Mouse (Mus musculus) neural tube, embryonic 14.5 days (tissue): ENCODE results near the gene Prf1. TPM values are rescaled to one million over a fixed set of nuclear protein-coding genes. Genes with fewer than 3 reads are reported as not detected.

ENCODE experiments used
- ATAC-seq: fragments of 200-750 bp; cut with Nextera tagmentation; 2 replicates; pipeline ENCODE4 v1.8.0; 2017; ENCODE audit warnings: low read depth, mild to moderate bottlenecking, moderate TSS enrichment, moderate library complexity
- H3K27ac ChIP-seq: fragments of 300-500 bp; sonication (generic); 2 replicates; pipeline ENCODE4 v1.5.1; 2014; ENCODE audit warnings: low read depth, mild to moderate bottlenecking, control low read depth, low read length, moderate library complexity, mixed read lengths
- H3K27me3 ChIP-seq: fragments of 300-500 bp; sonication (generic); 2 replicates; pipeline ENCODE4 v1.6.1; 2014; ENCODE audit warnings: low read length; ENCODE audit not compliant: control insufficient read depth, insufficient read depth
- H3K36me3 ChIP-seq: fragments of 300-500 bp; sonication (generic); 2 replicates; pipeline ENCODE4 v1.6.1; 2014; ENCODE audit warnings: low read length, mixed read lengths; ENCODE audit not compliant: control insufficient read depth, insufficient read depth
- H3K4me1 ChIP-seq: fragments of 300-500 bp; sonication (generic); 2 replicates; pipeline ENCODE4 v1.6.1; 2014; ENCODE audit warnings: low read length; ENCODE audit not compliant: control insufficient read depth, insufficient read depth
- H3K4me2 ChIP-seq: fragments of 300-500 bp; sonication (generic); 2 replicates; pipeline ENCODE4 v1.6.1; 2014; ENCODE audit warnings: mild to moderate bottlenecking, low read depth, low read length, control low read depth
- H3K4me3 ChIP-seq: fragments of 300-500 bp; sonication (generic); 2 replicates; pipeline ENCODE4 v1.5.1; 2014; ENCODE audit warnings: low read depth, low read length, control low read depth, mixed read lengths
- H3K9ac ChIP-seq: fragments of 300-500 bp; sonication (generic); replicated peaks from 2 replicates; pipeline ENCODE4 v1.6.1; 2014; ENCODE audit warnings: low read depth, mild to moderate bottlenecking, control low read depth, low read length, mixed read lengths
- H3K9me3 ChIP-seq: fragments of 300-500 bp; sonication (generic); 2 replicates; pipeline ENCODE4 v1.6.1; 2016; ENCODE audit warnings: low read length; ENCODE audit not compliant: control insufficient read depth
- WGBS: fragments of 180-500 bp; shearing (Covaris S2); extraction: QIAGEN DNeasy Blood & Tissue Kit; methylation state at CpG from one replicate; pipeline ENCODE4 v1.1.7; 2014; 5-methylcytosine and 5-hydroxymethylcytosine counted together
- polyA plus RNA-seq: library from polyadenylated mRNA; unstranded; fragments of >200 nt; fragmentation: Nextera tagmentation; extraction: Ambion mirVana; gene quantifications from 2 replicates; pipeline ENCODE4 v1.2.1, GENCODE M21; 2014

Prf1 gene
- polyA plus RNA-seq, 1 experiment from 2014 or later: not detected

- Histone ChIP-seq H3K4me2 (no peak overlapping the region), H3K9ac (no peak overlapping the region), H3K27me3 (no peaks in the 10 kb centered on the region), H3K9me3 (no peaks in the 10 kb centered on the region), H3K4me3 (no peak overlapping the region), H3K27ac (no peak overlapping the region), H3K36me3 (no peaks in the 10 kb centered on the region), H3K4me1 (0 out of 2 replicates have a peak, but pooled peaks cover 7% of the 10 kb centered on the region)
- whole genome bisulfite sequencing: 72% methylated on average over 8 of the region's 8 CpGs
- ATAC-seq: no peak
These were observed 27.1 kb downstream of the Prf1 start for GRCm38 (mm10) chr10:61324717-61325116.

GRCm38 (mm10) chr10:61325782-61326328 lies 28.2 kb downstream of the Prf1 start:
- 58% methylated on average over 9 of the region's 9 CpGs for WGBS
- no peak overlapping the region for H3K4me2 ChIP-seq
- H3K27ac ChIP-seq: no peak overlapping the region
- no peak overlapping the region for H3K9ac ChIP-seq
- ATAC-seq: no peak
- no peaks in the 10 kb centered on the region for H3K27me3 ChIP-seq
- H3K4me1 ChIP-seq: 0 out of 2 replicates have a peak, but pooled peaks cover 7% of the 10 kb centered on the region
- no peaks in the 10 kb centered on the region for H3K36me3 ChIP-seq
- no peak overlapping the region for H3K4me3 ChIP-seq
- no peaks in the 10 kb centered on the region for H3K9me3 ChIP-seq

DNA sequence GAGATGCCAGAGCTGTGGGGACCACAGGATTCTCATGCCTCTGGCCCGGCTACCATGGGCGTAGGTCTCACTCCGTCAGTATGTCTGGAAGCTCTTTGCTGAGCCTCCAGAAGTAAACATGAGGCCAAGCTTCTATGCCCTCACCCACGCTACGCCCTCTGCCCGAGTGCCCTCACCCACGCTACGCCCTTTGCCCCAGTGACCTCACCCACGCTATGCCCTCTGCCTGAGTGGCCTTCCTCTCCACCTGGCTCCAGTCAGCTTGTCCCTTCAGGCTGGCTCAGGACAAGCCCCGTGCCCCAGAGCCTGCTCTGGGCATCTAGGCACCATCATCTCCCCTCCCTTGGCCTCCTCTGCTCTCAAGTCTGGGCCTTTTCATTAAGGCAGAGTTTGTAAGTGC lies 29.9 kb downstream of the Prf1 start:
- H3K27ac ChIP-seq: no peak overlapping the region
- WGBS: 85% methylated on average over 10 of the region's 10 CpGs
- no peak overlapping the region for H3K4me3 ChIP-seq
- H3K9ac ChIP-seq: no peak overlapping the region
- no peak overlapping the region for H3K4me2 ChIP-seq
- ATAC-seq: no peak
- H3K36me3 ChIP-seq: no peaks in the 10 kb centered on the region
- H3K27me3 ChIP-seq: no peaks in the 10 kb centered on the region
- 0 out of 2 replicates have a peak, but pooled peaks cover 7% of the 10 kb centered on the region for H3K4me1 ChIP-seq
- H3K9me3 ChIP-seq: no peaks in the 10 kb centered on the region

- Histone ChIP-seq H3K9me3 (no peaks in the 10 kb centered on the region), H3K27me3 (no peaks in the 10 kb centered on the region), H3K4me1 (0 out of 2 replicates have a peak, but pooled peaks cover 7% of the 10 kb centered on the region), H3K4me2 (no peak overlapping the region), H3K27ac (no peak overlapping the region), H3K9ac (no peak overlapping the region), H3K36me3 (no peaks in the 10 kb centered on the region), H3K4me3 (no peak overlapping the region)
- no peak; the same call in 1 of the 2 replicates for ATAC-seq
- 37% methylated on average over 7 of the region's 7 CpGs for WGBS
These were observed 31.3 kb downstream of the Prf1 start for GRCm38 (mm10) chr10:61328927-61329326.

DNA sequence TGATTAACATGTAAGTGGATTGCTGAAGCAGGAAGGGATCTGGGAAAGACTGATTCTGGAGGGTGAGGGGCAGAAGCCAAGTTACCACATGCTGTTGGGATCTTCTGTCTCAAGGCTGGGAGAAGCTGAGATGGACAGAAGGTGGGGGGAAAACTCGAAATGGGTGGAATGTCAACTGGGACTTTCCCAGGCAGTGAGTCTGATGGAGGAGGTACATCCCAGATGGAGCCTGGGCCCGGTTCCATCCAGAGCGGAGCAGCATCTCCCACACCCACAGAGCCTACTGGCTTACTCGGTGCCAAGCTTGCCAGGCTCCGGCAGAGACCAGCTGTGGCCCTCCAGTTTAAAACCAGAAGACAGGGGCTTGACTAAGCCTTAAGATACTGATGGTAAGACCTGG lies 33.4 kb downstream of the Prf1 start:
- no peak overlapping the region for H3K4me2 ChIP-seq
- no peaks in the 10 kb centered on the region for H3K27me3 ChIP-seq
- H3K9me3 ChIP-seq: no peaks in the 10 kb centered on the region
- H3K9ac ChIP-seq: no peak overlapping the region
- no peaks in the 10 kb centered on the region for H3K36me3 ChIP-seq
- H3K4me1 ChIP-seq: 0 out of 2 replicates have a peak, but pooled peaks cover 7% of the 10 kb centered on the region
- ATAC-seq: peak; percentile 57; the same call in 1 of the 2 replicates
- H3K27ac ChIP-seq: peak overlapping the region; percentile 39; the same call in 1 of the 2 replicates
- H3K4me3 ChIP-seq: no peak overlapping the region
- 66% methylated on average over 5 of the region's 5 CpGs for WGBS

DNA sequence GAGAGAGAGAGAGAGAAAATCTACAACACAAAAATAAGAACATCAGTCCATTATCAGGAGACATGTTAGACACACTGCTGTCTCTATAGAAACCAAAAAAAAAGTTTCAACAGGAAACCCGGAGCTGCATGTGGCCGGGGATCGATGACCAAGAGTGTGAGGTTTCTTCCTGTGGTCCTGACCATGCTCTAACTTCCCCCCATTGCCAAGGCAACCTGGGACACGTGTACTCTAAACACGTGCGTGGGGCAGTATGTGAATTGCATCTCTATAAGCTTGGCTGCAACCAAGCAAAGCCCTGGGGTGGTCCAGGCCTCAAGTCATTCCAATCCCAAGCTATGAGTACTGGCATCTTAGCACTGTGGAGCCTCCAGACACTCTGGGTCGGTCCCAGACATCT lies 36.9 kb downstream of the Prf1 start:
- no peak overlapping the region for H3K9ac ChIP-seq
- ATAC-seq: no peak
- H3K4me3 ChIP-seq: no peak overlapping the region
- WGBS: 81% methylated on average over 7 of the region's 7 CpGs
- H3K27me3 ChIP-seq: no peaks in the 10 kb centered on the region
- H3K4me1 ChIP-seq: no peaks in the 10 kb centered on the region
- no peak overlapping the region for H3K27ac ChIP-seq
- no peak overlapping the region for H3K4me2 ChIP-seq
- no peaks in the 10 kb centered on the region for H3K36me3 ChIP-seq
- H3K9me3 ChIP-seq: no peaks in the 10 kb centered on the region

GRCm38 (mm10) chr10:61336137-61336536 lies 38.5 kb downstream of the Prf1 start:
- no peak overlapping the region for H3K4me3 ChIP-seq
- 0 out of 2 replicates have a peak, but pooled peaks have one; percentile 23 for ATAC-seq
- H3K4me1 ChIP-seq: no peaks in the 10 kb centered on the region
- WGBS: 25% methylated on average over 6 of the region's 6 CpGs
- no peak overlapping the region for H3K4me2 ChIP-seq
- no peak overlapping the region for H3K9ac ChIP-seq
- H3K27ac ChIP-seq: no peak overlapping the region
- no peaks in the 10 kb centered on the region for H3K9me3 ChIP-seq
- no peaks in the 10 kb centered on the region for H3K36me3 ChIP-seq
- no peaks in the 10 kb centered on the region for H3K27me3 ChIP-seq

GRCm38 (mm10) chr10:61336592-61336991 lies 39.0 kb downstream of the Prf1 start:
- WGBS: 89% methylated on average over 5 of the region's 5 CpGs
- no peak overlapping the region for H3K4me3 ChIP-seq
- ATAC-seq: no peak

DNA sequence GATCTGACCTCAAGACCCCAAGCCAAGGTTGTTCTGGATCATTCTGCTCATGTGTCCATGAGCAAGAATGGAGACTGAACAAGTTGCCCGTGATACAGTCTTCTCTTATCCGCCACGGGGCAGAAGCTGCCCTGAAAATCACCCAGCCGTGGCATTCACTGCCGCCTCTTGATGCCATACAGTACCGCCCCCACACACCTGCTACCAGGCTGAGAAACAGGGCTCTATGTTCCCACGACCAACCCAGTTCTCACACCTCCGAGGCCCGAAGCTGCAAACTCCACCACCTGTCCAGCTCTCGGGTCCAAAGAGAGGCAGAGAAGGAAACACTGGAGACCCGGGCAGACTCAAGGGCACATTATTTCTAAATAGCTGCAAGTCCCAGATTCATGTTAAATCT lies 40.0 kb downstream of the Prf1 start:
- whole genome bisulfite sequencing: 93% methylated on average over 11 of the region's 11 CpGs
- no peak overlapping the region for H3K9ac ChIP-seq
- H3K36me3 ChIP-seq: no peaks in the 10 kb centered on the region
- no peaks in the 10 kb centered on the region for H3K27me3 ChIP-seq
- ATAC-seq: no peak
- H3K4me1 ChIP-seq: no peaks in the 10 kb centered on the region
- H3K9me3 ChIP-seq: no peaks in the 10 kb centered on the region
- H3K27ac ChIP-seq: no peak overlapping the region
- H3K4me3 ChIP-seq: no peak overlapping the region
- H3K4me2 ChIP-seq: no peak overlapping the region

More at GRCm38 (mm10) chr10:61336592-61336991, 39.0 kb downstream of the Prf1 start:
- no peak overlapping the region for H3K4me2 ChIP-seq
- no peak overlapping the region for H3K27ac ChIP-seq
- H3K36me3 ChIP-seq: no peaks in the 10 kb centered on the region
- H3K27me3 ChIP-seq: no peaks in the 10 kb centered on the region
- H3K9me3 ChIP-seq: no peaks in the 10 kb centered on the region
- H3K9ac ChIP-seq: no peak overlapping the region
- no peaks in the 10 kb centered on the region for H3K4me1 ChIP-seq
